In the genomic region with DNA sequence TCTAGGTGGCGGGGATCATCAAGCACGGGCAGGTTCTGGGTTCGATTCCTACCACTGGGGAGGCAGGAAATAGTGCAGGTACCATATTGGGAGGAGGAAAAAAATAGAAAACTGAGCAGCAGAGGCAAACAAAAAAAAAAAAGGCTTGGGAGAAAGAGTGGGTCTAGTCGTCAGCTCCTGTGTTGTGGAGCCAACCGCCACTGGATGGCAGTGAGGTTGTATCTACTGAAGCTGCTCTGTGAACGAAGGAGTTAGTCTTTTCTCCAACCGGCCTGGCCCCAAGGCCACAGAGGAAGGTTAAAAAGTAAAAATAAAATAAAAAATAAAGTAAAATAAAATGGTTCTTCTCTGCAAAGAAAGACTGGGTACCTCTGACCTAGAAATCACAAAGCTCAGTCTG, we compare ENCODE assay signal across 8 mouse cellular contexts. TPM values are rescaled to one million over a fixed set of nuclear protein-coding genes. Genes with fewer than 3 reads are reported as not detected.
DNase-seq lines count a peak whose midpoint lies in the region; ATAC-seq and TF ChIP-seq lines count a peak whose summit lies in the region.

No protein-coding gene starts in this region.

- no peaks in the 10 kb centered on the region for H3K9me3 ChIP-seq in embryonic facial prominence, embryonic 15.5 days (replicated peaks)
- no peaks in the 10 kb centered on the region for H3K9me3 ChIP-seq in liver, postnatal 0 days (ENCODE audit: low read length)

- no peaks in the 10 kb centered on the region for H3K27me3 ChIP-seq in testis, adult 2 months (ENCODE audit: control insufficient read depth, insufficient read depth, low read length)
- no peaks in the 10 kb centered on the region for H3K27me3 ChIP-seq in embryonic facial prominence, embryonic 15.5 days
- no peaks in the 10 kb centered on the region for H3K27me3 ChIP-seq in liver, postnatal 0 days (ENCODE audit: insufficient read depth, low read length)

- TF ChIP-seq POLR2A in testis, adult 2 months (IDR thresholded peaks at IDR 0.05; ENCODE audit: control insufficient read depth, low read depth, low read length): no peak

- no peak for ATAC-seq in embryonic facial prominence, embryonic 15.5 days (ENCODE audit: insufficient number of reproducible peaks, low FRiP score, low TSS enrichment, low read depth)
- peak; percentile 51; the same call in 1 of the 2 replicates for ATAC-seq in liver, postnatal 0 days

- H3K4me2 ChIP-seq in embryonic facial prominence, embryonic 15.5 days (replicated peaks): no peak overlapping the region
- H3K4me2 ChIP-seq in liver, postnatal 0 days (ENCODE audit: low read depth, low read length): 0 out of 2 replicates have a peak overlapping the region, but pooled peaks have one; percentile 10

- no peak for TF ChIP-seq EP300 in liver, postnatal 0 days (IDR thresholded peaks at IDR 0.05; ENCODE audit: low read depth)

- TF ChIP-seq CTCF in testis, adult 2 months (IDR thresholded peaks at IDR 0.05; ENCODE audit: control insufficient read depth, insufficient read depth, insufficient replicate concordance, low read depth, low read length): peak; percentile 13; the same call in 1 of the 2 replicates
- peak; percentile 59 for TF ChIP-seq CTCF in liver, postnatal 0 days (IDR thresholded peaks at IDR 0.05; ENCODE audit: low read depth)

- H3K27ac ChIP-seq in testis, adult 2 months (ENCODE audit: control insufficient read depth, insufficient read depth, low read depth, low read length): no peak overlapping the region
- H3K27ac ChIP-seq in embryonic facial prominence, embryonic 15.5 days (replicated peaks): peak overlapping the region; percentile 58; the same call in 1 of the 2 replicates
- H3K27ac ChIP-seq in liver, postnatal 0 days (ENCODE audit: low read depth): peak overlapping the region; percentile 20; the same call in 1 of the 2 replicates

- no peaks in the 10 kb centered on the region for H3K4me1 ChIP-seq in testis, adult 2 months (ENCODE audit: control insufficient read depth, insufficient read depth, low read length)
- H3K4me1 ChIP-seq in embryonic facial prominence, embryonic 15.5 days: peaks cover 48% of the 10 kb centered on the region
- H3K4me1 ChIP-seq in liver, postnatal 0 days (ENCODE audit: insufficient read depth): peaks cover 10% of the 10 kb centered on the region

- no peak overlapping the region for H3K4me3 ChIP-seq in testis, adult 2 months (ENCODE audit: control insufficient read depth, low read depth, low read length)
- H3K4me3 ChIP-seq in embryonic facial prominence, embryonic 15.5 days (replicated peaks): no peak overlapping the region
- no peak overlapping the region for H3K4me3 ChIP-seq in liver, postnatal 0 days (ENCODE audit: low read depth, low read length)

- H3K9ac ChIP-seq in embryonic facial prominence, embryonic 15.5 days: no peak overlapping the region
- no peak overlapping the region for H3K9ac ChIP-seq in liver, postnatal 0 days (replicated peaks)

- no peaks in the 10 kb centered on the region for H3K36me3 ChIP-seq in testis, adult 2 months (ENCODE audit: control insufficient read depth, insufficient read depth, low read length)
- no peaks in the 10 kb centered on the region for H3K36me3 ChIP-seq in embryonic facial prominence, embryonic 15.5 days
- no peaks in the 10 kb centered on the region for H3K36me3 ChIP-seq in liver, postnatal 0 days (replicated peaks; ENCODE audit: insufficient read depth, low read length)

- 56% methylated on average over 7 of the region's 7 CpGs for WGBS in embryonic facial prominence, embryonic 15.5 days
- WGBS in liver, postnatal 0 days (ENCODE audit: insufficient replicate concordance): 62% methylated on average over 7 of the region's 7 CpGs

- peak; percentile 64 for DNase-seq in heart, postnatal 4 days
- no peak for DNase-seq in heart, adult 11 months
- no peak for DNase-seq in testis, postnatal 14 days (ENCODE audit: low spot score)
- DNase-seq in liver, postnatal 0 days: no peak
- DNase-seq in urinary bladder, adult 18-20 months (ENCODE audit: low spot score in 2 of 2): no peak
- DNase-seq in frontal cortex, postnatal 25 days (ENCODE audit: low spot score in 2 of 2): no peak

RNA-seq across cellular contexts. Expression of a gene that starts 39.2 kb away (rescaled TPM):
- 10 to 100 TPM; 34.7 to 35.8 TPM for total RNA-seq in heart, postnatal 4 days (2021)
- polyA plus RNA-seq in testis, adult 2 months (2012; rRNA removed): 1.9 and 3.0 TPM in 2 replicates
- 44.7 and 46.0 TPM in 2 replicates for polyA plus RNA-seq in embryonic facial prominence, embryonic 15.5 days (2015; fragmentation: Nextera tagmentation; extraction: Ambion mirVana)
- 18.0 and 18.5 TPM in 2 replicates for polyA plus RNA-seq in liver, postnatal 0 days (2015; fragmentation: Nextera tagmentation; extraction: Ambion mirVana)
